Mouse (Mus musculus): ENCODE data around the gene Gm9117.
"Not testable (repeated sequence)": the region's sequence is repeated elsewhere in the genome, so short reads cannot be mapped to it uniquely, and the experiment has no call there.

Gene Gm9117

DNA sequence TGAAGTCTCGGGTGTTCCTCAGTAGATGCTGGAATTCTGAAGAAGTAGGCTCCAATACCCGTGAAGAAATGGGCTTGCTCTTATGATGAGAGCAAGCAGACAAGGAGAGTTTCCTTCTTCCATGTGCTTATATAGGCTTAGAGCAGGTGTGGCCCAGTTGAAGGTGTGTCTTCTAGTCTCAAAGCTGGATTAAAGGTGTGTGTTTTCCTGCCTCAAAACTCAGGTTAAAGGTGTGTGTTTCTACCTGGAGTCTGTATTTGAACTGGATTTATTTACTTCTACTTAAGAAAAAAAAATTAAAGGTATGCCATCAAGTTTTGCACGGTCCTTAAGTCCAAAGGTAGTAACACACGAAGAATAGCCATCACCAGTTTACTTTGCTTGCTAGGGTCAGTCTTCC is at the start of gene Gm9117:
TSS of gene Gm9117 (minus strand) at position 101 of the 400 bp plus-strand sequence.
- not testable (repeated sequence) for DNase-seq (ENCODE audit: low read depth, low spot score)

DNA sequence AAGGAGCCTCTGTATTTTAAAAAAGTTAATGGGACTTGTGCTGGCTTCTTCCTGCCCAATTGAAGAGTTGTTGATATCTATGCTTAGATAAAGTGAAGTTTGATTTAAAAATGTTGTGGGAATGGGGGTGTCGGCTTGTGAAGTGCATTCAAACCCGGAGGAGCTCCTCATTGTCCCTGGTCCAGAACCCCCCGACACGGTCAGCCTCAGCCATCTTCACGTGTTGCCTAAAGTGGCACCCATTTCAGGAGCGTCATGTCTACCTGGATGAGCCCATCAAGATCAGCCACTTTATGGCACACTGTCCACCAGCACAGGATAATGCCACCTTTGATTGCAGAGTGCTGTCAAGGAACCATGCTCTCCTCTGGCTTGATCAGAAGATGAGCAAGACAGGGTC is 25.6 kb upstream of the Gm9117 start:
- not testable (repeated sequence) for DNase-seq (ENCODE audit: low read depth, low spot score)

DNA sequence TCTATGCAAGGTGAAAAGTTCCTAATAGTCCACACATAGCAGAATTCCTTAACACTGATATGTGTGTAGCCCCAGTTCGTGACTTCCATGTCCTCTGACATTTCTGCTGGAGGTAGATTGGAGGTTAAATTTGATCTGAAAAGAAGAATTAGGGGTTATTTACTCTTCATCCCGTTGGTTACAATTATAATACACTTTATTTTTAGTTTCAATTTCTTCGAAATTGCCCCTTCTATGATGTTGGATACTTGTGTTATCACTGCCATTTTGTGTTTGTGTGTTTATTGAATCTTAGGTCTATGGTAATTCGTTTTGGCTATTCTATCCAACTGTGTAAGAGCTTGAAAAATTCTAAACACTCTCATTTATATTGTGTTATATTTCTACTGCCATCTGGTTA is 17.9 kb upstream of the Gm9117 start, which contains the start of gene Tdpoz5:
TSS of gene Tdpoz5 (minus strand) at position 101 of the 400 bp plus-strand sequence.
- not testable (repeated sequence) for DNase-seq (ENCODE audit: low read depth, low spot score)

DNA sequence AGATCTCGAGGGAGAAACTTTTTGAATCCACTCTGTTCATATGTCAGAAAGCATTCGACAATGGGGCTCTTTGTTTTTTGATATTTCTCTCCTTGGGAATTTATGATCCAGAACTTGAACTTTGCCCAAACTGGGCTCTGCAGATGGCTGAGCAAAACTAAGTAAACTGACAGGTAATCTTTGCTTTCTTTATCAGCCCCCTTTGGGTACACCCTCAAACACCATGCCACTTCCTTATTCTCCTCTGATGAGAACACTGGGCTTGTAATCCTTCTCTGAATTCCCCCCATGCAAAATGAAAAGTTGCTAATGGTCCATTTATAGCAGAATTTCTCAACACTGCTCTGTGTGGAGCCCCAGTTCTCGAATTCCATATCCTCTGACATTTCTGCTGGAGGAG is 5.0 kb downstream of the Gm9117 start:
- DNase-seq (ENCODE audit: low read depth, low spot score), result not testable (repeated sequence)

All from retina, postnatal 7 days (tissue).